Mouse (Mus musculus): Measurements from ENCODE around the gene Arhgap31. TPM values are rescaled to one million over a fixed set of nuclear protein-coding genes. Genes with fewer than 3 reads are reported as not detected.
A peak's percentile ranks its signal among the peaks of the same experiment; 100 is the strongest.

The Arhgap31 gene
- polyA plus RNA-seq, 1 experiment: 0.58 TPM

GRCm38 (mm10) chr16:38755452-38756176 lies 42.5 kb upstream of the Arhgap31 start:
- Histone ChIP-seq H3K27me3 (replicated peaks) (peaks cover 19% of the 10 kb centered on the region), H3K36me3 (replicated peaks; ENCODE audit: low read length) (no peaks in the 10 kb centered on the region), H3K4me3 (replicated peaks) (peak overlapping the region; percentile 71), H3K9me3 (no peaks in the 10 kb centered on the region; the same call in 1 of the 2 replicates), H3K4me1 (peaks cover 27% of the 10 kb centered on the region)
- TF ChIP-seq GATA1 (IDR thresholded peaks at IDR 0.05; ENCODE audit: borderline replicate concordance, low read length) (no peak), FLI1 (IDR thresholded peaks at IDR 0.05; ENCODE audit: low read length) (no peak)

GRCm38 (mm10) chr16:38753631-38754030 lies 40.6 kb upstream of the Arhgap31 start:
- peaks cover 20% of the 10 kb centered on the region for H3K27me3 ChIP-seq (replicated peaks)
- H3K36me3 ChIP-seq (replicated peaks; ENCODE audit: low read length): no peaks in the 10 kb centered on the region
- H3K9me3 ChIP-seq: no peaks in the 10 kb centered on the region; the same call in 1 of the 2 replicates
- no peak overlapping the region for H3K4me3 ChIP-seq (replicated peaks)
- TF ChIP-seq FLI1 (IDR thresholded peaks at IDR 0.05; ENCODE audit: low read length): no peak
- no peak for TF ChIP-seq GATA1 (IDR thresholded peaks at IDR 0.05; ENCODE audit: borderline replicate concordance, low read length)
- H3K4me1 ChIP-seq: peaks cover 24% of the 10 kb centered on the region

GRCm38 (mm10) chr16:38750803-38751202 lies 37.7 kb upstream of the Arhgap31 start:
- Histone ChIP-seq H3K27me3 (replicated peaks) (peaks cover 28% of the 10 kb centered on the region), H3K9me3 (no peaks in the 10 kb centered on the region)

GRCm38 (mm10) chr16:38743941-38744673 lies 31.0 kb upstream of the Arhgap31 start:
- H3K4me1 ChIP-seq: peaks cover 11% of the 10 kb centered on the region
- no peak for TF ChIP-seq GATA1 (IDR thresholded peaks at IDR 0.05; ENCODE audit: borderline replicate concordance, low read length)
- TF ChIP-seq FLI1 (IDR thresholded peaks at IDR 0.05; ENCODE audit: low read length): no peak
- no peaks in the 10 kb centered on the region for H3K36me3 ChIP-seq (replicated peaks; ENCODE audit: low read length)
- no peaks in the 10 kb centered on the region for H3K9me3 ChIP-seq
- H3K4me3 ChIP-seq (replicated peaks): no peak overlapping the region
- peaks cover 52% of the 10 kb centered on the region for H3K27me3 ChIP-seq (replicated peaks)

More at GRCm38 (mm10) chr16:38750803-38751202, 37.7 kb upstream of the Arhgap31 start:
- Histone ChIP-seq H3K4me1 (peaks cover 5% of the 10 kb centered on the region), H3K4me3 (replicated peaks) (no peak overlapping the region), H3K36me3 (replicated peaks; ENCODE audit: low read length) (no peaks in the 10 kb centered on the region)
- TF ChIP-seq FLI1 (IDR thresholded peaks at IDR 0.05; ENCODE audit: low read length) (no peak), GATA1 (IDR thresholded peaks at IDR 0.05; ENCODE audit: borderline replicate concordance, low read length) (no peak)

GRCm38 (mm10) chr16:38742659-38743131 lies 29.6 kb upstream of the Arhgap31 start:
- H3K4me1 ChIP-seq: peaks cover 11% of the 10 kb centered on the region
- H3K27me3 ChIP-seq (replicated peaks): peaks cover 48% of the 10 kb centered on the region
- H3K9me3 ChIP-seq: no peaks in the 10 kb centered on the region
- H3K4me3 ChIP-seq (replicated peaks): peak overlapping the region; percentile 90
- no peaks in the 10 kb centered on the region for H3K36me3 ChIP-seq (replicated peaks; ENCODE audit: low read length)
- no peak for TF ChIP-seq FLI1 (IDR thresholded peaks at IDR 0.05; ENCODE audit: low read length)
- no peak for TF ChIP-seq GATA1 (IDR thresholded peaks at IDR 0.05; ENCODE audit: borderline replicate concordance, low read length)

- Histone ChIP-seq H3K9me3 (no peaks in the 10 kb centered on the region), H3K36me3 (replicated peaks; ENCODE audit: low read length) (no peaks in the 10 kb centered on the region), H3K27me3 (replicated peaks) (peaks cover 46% of the 10 kb centered on the region), H3K4me1 (peaks cover 11% of the 10 kb centered on the region), H3K4me3 (replicated peaks) (peak within 1 kb of the TSS; percentile 90)
- TF ChIP-seq FLI1 (IDR thresholded peaks at IDR 0.05; ENCODE audit: low read length) (no peak), GATA1 (IDR thresholded peaks at IDR 0.05; ENCODE audit: borderline replicate concordance, low read length) (no peak)
Measured at GRCm38 (mm10) chr16:38742113-38742658, 29.1 kb upstream of the Arhgap31 start, which contains the start of gene B4galt4. Gene B4galt4 (plus strand): TSS chr16:38742264.

GRCm38 (mm10) chr16:38741204-38741903 lies 28.3 kb upstream of the Arhgap31 start:
- H3K4me3 ChIP-seq (replicated peaks): no peak overlapping the region
- H3K36me3 ChIP-seq (replicated peaks; ENCODE audit: low read length): no peaks in the 10 kb centered on the region
- peaks cover 11% of the 10 kb centered on the region for H3K4me1 ChIP-seq
- TF ChIP-seq FLI1 (IDR thresholded peaks at IDR 0.05; ENCODE audit: low read length) (no peak), GATA1 (IDR thresholded peaks at IDR 0.05; ENCODE audit: borderline replicate concordance, low read length) (no peak)
- peaks cover 46% of the 10 kb centered on the region for H3K27me3 ChIP-seq (replicated peaks)
- no peaks in the 10 kb centered on the region for H3K9me3 ChIP-seq

GRCm38 (mm10) chr16:38730921-38731320 lies 17.8 kb upstream of the Arhgap31 start:
- TF ChIP-seq FLI1 (IDR thresholded peaks at IDR 0.05; ENCODE audit: low read length) (no peak), GATA1 (IDR thresholded peaks at IDR 0.05; ENCODE audit: borderline replicate concordance, low read length) (no peak)
- no peaks in the 10 kb centered on the region for H3K9me3 ChIP-seq
- H3K27me3 ChIP-seq (replicated peaks): peaks cover 19% of the 10 kb centered on the region
- peaks cover 22% of the 10 kb centered on the region for H3K4me1 ChIP-seq
- H3K36me3 ChIP-seq (replicated peaks; ENCODE audit: low read length): no peaks in the 10 kb centered on the region
- peak overlapping the region; percentile 83 for H3K4me3 ChIP-seq (replicated peaks)

GRCm38 (mm10) chr16:38729610-38730288 lies 16.7 kb upstream of the Arhgap31 start:
- Histone ChIP-seq H3K36me3 (replicated peaks; ENCODE audit: low read length) (no peaks in the 10 kb centered on the region), H3K4me1 (peaks cover 22% of the 10 kb centered on the region), H3K9me3 (no peaks in the 10 kb centered on the region), H3K27me3 (replicated peaks) (peaks cover 21% of the 10 kb centered on the region), H3K4me3 (replicated peaks) (no peak overlapping the region)
- no peak for TF ChIP-seq FLI1 (IDR thresholded peaks at IDR 0.05; ENCODE audit: low read length)
- TF ChIP-seq GATA1 (IDR thresholded peaks at IDR 0.05; ENCODE audit: borderline replicate concordance, low read length): no peak

Data from megakaryocyte, embryonic 14.5 days (primary cell).